Mouse (Mus musculus): Measurements from ENCODE around the gene Gm42791.

Gm42791 gene

DNA sequence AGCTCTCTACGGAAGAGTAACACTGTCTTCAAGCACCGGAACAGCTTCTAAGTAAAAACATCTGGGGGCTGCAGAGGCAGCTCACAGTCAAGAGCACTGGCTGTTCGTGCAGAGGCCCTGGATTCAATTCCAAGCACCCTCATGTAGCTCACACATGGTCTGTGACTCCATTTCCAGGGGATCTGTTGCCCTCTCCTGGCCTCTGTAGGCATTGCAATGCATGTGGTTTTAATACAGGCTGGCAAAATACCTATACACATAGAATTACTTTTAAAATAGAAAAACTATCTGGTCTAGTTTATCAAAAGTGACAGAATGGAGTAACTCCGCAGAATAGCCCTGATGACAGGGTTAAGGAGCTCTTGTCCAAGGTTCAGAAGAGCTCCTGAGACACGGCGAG lies 115.7 kb downstream of the Gm42791 start:
- no peak for DNase-seq (ENCODE audit: low spot score in 2 of 2)

GRCm38 (mm10) chr5:148873116-148873515 lies 121.8 kb downstream of the Gm42791 start:
- no peak for DNase-seq (ENCODE audit: low spot score in 2 of 2)

DNA sequence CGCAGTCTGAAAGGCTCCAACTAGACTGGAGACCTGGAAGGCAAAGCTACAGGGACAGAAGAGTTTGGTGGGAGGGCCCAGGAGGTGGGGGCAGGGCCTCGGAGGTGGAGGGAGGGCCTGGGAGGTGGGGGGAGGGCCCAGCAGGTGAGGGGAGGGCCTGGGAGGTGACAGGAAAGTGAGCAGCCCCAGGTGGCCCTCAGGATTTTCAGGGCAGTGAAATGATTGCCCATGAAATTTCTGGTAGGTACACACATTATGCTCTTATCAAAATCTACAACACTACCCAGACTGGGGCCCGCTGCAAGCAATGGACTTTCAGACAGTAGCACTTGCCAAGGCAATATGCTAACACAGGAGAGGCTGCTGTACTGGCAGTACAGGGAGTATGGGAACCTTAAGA lies 125.4 kb downstream of the Gm42791 start:
- DNase-seq (ENCODE audit: low spot score in 2 of 2): no peak

DNA sequence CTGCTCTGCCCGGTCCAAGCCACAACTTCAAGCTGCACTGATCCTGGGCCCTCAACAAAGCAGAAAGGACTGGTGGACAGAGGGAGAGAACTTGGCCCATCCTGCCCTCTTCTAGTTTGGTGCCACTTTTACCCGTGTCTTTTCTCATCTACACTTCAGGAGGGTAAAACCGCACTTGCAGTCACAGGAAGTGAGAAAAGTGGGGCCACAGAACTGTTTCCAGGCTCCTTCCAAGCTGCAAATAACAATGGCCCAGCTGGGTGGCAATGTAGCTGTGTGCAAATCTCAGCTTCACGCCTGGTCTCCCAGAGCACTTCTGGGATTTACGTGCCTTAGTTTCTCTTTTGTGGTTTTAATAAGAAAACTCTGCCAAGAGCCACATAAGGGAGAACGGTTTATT lies 127.2 kb downstream of the Gm42791 start:
- no peak for DNase-seq (ENCODE audit: low spot score in 2 of 2)

- no peak for DNase-seq (ENCODE audit: low spot score in 2 of 2)
Observed at GRCm38 (mm10) chr5:148867171-148867570, 127.8 kb downstream of the Gm42791 start.

DNA sequence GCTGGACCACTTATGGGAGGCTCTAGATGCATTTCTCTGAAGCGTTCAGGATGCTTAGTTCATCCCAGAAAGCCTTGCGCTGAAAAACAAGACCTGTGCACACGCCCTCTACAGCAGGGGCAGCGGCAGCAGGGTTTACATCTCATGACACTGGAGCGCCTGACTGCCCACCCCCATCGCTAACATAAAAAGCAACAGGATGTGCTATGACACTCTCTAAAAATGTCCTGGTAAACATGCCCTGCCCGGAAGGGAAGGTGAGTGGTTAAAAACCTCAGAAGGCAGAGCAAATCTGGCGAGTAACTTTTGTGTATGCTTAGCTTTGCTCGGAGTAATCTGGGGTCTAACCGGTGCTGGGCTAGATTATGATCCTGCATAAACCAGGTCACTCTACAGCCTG lies 128.4 kb downstream of the Gm42791 start:
- no peak for DNase-seq (ENCODE audit: low spot score in 2 of 2)

- DNase-seq (ENCODE audit: low spot score in 2 of 2): no peak
Observed at GRCm38 (mm10) chr5:148863409-148863808, 131.5 kb downstream of the Gm42791 start.

GRCm38 (mm10) chr5:148862853-148863252 lies 132.1 kb downstream of the Gm42791 start:
- no peak for DNase-seq (ENCODE audit: low spot score in 2 of 2)

DNA sequence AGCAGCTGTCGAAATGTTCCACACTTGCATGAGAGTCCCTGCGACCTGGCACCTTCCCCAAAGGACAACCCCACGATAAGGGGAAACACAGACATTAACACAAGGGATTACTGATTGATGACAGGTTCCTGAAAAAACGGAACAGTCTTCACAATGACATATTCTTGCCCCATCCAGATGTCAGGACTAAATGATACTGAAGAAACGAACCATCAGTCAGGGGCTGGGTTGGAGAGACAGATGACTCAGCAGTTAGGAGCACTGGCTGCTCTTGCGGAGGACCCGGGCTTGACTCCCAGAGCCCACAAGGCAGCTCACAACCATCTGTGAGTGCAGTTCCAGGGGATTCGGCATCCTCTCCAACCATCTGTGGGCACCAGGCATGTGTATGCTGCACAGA lies 132.8 kb downstream of the Gm42791 start:
- DNase-seq (ENCODE audit: low spot score in 2 of 2): no peak

DNA sequence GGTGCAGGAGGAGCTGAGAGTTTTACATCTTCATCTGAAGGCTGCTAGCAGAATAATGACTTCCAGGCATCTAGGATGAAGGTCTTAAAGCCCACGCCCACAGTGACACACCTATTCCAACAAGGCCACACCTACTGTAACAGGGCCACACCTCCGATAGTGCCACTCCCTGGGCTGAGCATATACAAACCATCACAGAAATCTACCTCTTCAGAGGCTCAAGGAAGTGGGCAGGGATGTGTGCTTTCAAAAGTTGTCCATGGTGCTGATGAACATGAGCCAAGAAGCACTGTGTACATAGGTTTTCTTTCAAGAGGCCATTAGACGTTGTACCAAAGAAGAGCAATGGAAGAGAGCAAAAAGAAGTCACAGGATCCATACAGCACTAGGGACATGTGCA lies 137.4 kb downstream of the Gm42791 start:
- no peak for DNase-seq (ENCODE audit: low spot score in 2 of 2)

DNA sequence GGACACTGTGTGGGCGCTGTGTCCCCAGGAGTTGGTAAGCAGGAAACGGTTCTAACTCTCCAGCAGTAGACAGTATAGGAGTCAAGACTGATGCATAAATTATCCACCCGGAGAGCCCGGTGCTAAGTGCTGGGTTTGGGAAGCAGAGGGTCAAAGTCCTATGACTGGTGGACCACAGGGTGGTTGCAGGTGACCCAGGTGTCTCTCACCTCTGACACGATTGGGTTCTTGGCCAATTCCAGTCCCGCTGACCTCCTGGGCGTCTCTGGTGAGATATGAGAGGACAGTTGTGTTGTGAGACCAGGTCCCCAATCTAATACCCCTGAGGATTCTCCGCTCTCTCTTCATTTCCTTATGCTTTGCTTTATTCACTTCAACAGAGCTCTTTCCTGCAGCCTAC lies 139.9 kb downstream of the Gm42791 start:
- DNase-seq (ENCODE audit: low spot score in 2 of 2): no peak

- no peak for DNase-seq (ENCODE audit: low spot score in 2 of 2)
Observed at GRCm38 (mm10) chr5:148854166-148854565, 140.8 kb downstream of the Gm42791 start.

GRCm38 (mm10) chr5:148849516-148849915 lies 145.4 kb downstream of the Gm42791 start:
- DNase-seq (ENCODE audit: low spot score in 2 of 2): no peak

DNA sequence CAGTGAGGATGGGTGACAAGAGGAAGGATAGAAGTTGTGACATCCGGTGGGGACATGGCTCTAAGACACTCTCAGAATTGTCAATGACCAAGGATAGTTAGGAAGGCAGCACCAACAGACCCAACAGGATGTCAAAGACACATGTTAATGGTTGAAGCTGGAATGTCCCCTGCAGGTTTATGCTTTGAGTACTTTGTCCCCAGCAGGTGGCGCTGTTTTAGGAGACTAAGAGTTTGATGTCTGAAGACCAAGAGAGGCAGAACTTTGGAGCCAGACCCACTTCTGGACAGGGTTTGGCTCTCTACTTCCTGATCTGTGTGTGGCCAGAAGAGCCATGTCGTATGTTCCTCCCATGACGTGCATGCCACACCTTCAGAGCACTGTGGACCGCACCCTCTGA lies 147.9 kb downstream of the Gm42791 start:
- no peak for DNase-seq (ENCODE audit: low spot score in 2 of 2)
